Mouse (Mus musculus) ovary, postnatal 36 days (tissue): ENCODE measurements at regions not wholly inside any gene's neighbourhood (a gene's known extent, or its start where the extent isn't known, plus 50 kb on each side); places are given as distances from the start of the nearest gene placed in this dataset.

Source experiments
- DNase-seq: peaks from one replicate; pipeline ENCODE4 v3.0.0; 2022; ENCODE audit warnings: low spot score, mixed read lengths

DNA sequence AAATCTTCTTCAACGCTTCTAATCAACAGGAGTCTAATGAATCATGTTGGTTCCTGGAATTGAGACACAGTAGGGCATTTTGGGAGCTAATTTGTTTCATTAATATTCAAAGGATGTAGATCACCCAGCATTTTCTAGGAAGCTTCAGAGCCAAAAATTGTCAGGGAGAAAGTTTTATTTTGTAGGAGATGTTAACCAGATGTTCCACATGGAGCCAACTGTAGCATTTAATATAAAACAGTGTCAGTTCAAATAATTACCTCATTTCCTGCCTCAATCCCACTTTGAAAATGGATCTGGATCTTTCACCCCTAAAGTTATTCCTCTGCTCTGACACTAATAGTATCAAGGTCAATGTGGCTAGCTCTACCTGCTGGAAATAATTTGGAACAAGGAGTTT, 389.6 kb upstream of the Lmcd1 start:
- DNase-seq: no peak

DNA sequence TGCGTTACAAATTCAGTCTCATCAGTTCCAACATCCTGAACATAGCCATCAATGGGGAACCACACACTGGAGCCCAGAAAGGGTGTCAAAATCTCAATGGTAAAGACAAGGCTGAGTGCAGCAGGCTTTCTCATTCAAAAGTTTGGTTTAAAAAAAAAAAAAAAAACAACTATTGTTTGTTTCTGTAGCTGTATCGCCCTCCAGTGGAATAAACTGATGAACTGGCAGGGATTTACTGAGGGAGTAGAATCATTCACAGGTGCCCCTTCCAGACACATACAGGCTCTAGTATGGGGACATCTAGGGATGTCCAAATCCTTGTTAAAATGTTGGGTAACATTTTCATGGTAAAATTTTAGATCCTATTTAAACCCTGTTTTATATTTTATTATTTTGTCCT, 361.6 kb upstream of the Lmcd1 start:
- DNase-seq: no peak

DNA sequence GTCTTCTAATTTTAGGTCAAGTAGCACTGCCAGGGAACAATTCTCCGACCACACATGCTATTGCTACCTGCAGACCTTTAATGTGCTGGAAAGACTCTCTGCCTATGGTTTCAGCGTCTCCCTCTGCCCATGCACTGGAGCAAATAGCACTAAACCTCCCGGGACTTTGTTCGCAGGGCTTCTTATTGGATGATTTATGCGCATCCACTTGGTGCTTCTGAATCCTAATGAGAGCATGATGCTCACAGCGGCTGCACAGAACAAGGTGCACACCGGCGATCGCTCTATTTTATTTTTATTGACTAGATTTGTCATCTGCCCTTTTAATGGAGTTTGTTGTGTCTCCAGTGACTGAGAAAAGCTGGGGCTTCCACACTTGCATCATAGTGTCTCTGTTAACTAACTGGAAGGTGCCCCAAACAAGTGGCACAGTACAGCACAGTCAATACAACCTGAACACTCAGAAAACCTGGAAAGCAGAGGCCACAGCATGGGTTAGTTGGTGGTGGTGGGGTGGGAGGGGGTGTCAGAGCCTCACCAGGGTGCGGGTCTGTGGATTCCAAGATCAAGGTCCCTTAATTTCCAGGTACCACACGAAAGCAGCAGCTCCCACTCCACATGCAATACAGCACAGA, 359.7 kb upstream of the Lmcd1 start:
- no peak for DNase-seq

DNA sequence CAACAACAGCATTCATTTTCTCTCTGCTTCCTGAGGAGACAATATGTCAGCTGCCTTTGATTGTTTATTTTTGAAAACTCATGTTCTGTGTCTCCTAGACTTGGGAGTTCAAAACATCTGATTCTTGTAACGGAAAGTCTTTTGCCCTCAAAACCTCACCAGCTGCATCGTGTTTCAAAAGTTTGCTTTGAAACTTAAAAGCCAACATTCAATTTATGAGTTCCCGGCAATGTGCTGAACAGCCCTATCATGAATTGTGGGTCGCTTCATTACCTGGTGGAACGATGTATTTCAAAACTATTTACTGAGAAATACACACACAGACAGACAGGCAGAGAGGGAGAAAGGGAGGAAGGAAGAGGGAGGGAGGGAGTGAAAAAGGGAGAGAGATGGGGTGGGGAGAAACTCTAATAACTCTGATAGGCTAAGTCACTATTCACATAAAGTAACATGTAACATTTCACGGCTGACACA, 356.3 kb upstream of the Lmcd1 start:
- DNase-seq: no peak

DNA sequence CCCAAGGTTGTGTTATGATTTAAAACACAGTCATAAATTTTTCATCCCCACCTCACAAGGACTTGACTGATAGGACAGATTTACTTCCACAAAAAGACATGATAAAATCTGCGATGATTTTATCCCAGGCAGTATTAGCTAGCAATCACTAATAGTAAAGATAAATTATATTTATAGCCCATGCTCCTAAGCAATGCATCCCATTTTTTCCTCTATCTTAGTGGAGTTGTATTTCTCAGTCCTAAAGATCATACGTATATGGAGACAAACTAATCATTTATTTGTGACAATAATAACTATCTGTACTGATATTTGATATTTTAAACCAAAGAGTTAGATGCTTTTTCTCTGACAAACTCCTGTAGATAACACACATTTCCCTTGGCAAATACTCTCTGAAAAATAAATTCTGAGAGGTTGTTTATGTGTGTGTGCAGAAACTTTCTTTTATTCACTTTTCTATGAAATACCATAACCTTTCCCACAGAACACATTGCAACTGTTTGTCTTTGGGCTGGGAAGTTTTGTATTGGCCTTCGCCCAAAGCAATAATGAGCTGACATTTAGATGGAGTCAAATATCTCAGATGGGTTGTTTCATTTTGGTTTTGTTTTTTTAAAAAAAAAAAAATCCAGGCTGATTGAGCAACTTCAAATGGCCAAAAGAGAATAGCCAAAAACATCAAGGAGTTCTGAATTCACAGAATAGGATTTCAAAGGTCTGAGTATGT, 355.5 kb upstream of the Lmcd1 start:
- DNase-seq: no peak

DNA sequence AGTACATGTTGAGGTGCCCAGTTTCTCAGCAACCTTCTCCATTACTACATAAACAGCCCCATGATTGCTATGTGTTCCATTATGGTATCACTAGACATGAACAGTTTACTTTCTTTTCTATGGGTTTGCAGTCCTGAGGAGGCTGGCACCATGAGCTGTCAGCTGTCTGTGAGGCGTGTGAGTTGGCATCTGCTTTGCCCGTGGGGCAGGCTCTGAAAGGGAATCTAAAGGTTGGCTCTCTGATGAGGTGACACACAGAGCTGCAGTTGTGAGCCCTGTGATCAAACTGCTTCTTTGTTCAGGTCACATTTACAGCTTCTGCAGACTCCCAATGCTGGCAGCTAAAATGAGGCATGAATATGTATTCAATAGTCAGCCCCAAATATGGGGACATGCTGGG, 341.0 kb upstream of the Lmcd1 start:
- no peak for DNase-seq

DNA sequence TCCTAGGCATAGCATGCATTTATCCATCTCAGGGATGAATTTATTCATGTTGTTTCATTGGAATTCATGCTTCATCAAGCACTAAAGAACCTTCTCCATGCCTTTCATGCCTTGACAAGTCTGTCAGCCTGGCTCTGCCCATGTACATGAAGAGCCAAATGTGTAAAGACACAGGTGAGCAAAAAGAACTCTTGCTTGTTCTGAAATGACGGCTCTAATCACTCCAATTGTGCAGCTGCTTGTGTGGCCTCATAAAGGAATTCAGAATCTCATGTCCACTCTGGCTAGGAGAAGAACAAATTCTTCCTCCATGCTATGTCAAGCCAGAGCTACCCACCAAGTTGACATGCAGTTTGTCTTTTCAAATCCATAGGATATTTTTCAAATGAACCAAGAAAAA, 319.2 kb upstream of the Lmcd1 start:
- DNase-seq: no peak

DNA sequence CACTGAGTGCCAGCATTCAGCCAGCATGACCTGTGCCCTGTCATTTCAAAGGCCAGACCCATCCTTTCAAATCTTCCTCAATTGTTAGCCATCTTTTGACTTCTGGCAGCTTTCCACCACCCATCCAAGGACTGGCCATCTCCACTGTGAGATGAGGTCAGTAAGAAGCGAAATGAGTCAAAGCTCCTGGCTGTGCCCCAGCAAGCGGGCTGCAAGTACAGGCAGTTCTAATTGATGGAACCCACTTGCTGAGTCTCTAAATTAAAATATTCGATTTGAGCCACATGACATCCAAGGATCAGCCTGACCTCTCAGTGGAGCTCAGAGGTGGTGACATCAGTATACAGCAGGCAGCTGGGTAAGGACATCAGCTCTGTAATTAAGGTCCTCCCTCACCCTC, 307.8 kb upstream of the Lmcd1 start:
- DNase-seq: peak; percentile 4

DNA sequence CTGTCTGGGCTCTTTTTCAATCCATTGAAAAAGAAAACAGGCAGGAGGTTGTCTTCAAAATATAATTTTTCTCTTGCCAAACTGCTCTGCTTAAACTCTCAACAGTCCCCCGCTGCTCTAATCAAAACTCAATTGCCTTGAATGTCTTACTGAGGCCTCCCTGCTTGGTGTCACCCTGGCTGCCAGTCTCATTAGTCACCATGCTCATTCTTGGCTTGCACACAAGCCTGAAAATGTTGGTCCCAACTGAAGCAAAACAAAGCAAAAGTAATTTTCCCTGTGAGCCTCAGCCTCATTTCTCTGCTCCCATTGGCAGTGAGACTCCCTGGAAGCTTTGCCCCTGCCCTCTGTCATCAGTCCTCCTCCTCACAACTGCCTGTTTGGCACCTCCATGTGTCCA, 288.1 kb upstream of the Lmcd1 start:
- DNase-seq: no peak

DNA sequence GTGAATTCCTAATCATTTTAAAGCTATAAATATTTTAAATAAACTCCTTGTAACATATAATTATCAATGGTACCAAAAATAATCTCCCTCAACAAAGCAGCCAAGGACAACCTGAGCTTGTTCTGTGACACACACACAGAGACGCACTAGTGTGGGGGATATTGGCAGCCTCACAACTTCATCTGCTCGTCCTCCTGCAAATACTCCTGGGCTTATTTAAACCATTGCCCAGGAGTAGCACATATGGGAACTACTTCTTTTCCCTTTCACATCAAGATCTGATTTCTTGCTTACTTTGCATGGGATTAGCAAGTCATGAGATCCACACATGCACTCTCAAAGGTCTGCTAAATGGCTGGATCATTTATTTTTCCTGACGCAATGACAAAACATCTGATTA, 277.7 kb upstream of the Lmcd1 start:
- no peak for DNase-seq

DNA sequence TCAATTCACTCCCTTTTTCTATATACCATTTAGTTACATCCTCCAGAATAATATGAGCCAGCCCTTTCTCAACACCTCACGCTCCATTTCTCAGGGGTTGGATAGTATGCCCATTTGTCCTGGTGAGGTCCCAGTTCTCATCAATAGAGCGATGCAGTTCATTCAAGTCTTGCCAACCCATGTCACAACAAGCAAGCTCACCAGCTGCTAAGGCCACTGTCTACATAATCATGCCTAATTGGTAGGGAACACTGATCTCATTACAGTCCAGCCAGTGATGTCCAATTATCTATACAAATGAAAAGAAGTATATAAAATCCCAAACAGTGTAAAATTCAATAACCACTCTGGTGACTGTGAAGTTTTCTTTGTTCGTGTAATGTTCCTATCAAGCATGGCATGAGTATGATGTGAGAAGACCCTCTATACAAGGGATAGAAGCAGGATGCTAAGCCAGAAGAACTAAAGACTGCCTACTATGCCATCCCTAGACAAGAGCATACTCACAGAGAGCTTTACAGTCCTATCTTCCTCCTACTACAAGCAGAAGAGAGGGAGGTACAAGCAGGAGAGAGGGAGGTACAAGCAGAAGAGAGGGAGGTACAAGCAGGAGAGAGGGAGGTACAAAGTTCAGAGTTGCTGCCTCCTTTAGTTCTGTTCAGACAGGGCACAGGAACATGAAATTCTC, 269.6 kb upstream of the Lmcd1 start:
- DNase-seq: no peak

DNA sequence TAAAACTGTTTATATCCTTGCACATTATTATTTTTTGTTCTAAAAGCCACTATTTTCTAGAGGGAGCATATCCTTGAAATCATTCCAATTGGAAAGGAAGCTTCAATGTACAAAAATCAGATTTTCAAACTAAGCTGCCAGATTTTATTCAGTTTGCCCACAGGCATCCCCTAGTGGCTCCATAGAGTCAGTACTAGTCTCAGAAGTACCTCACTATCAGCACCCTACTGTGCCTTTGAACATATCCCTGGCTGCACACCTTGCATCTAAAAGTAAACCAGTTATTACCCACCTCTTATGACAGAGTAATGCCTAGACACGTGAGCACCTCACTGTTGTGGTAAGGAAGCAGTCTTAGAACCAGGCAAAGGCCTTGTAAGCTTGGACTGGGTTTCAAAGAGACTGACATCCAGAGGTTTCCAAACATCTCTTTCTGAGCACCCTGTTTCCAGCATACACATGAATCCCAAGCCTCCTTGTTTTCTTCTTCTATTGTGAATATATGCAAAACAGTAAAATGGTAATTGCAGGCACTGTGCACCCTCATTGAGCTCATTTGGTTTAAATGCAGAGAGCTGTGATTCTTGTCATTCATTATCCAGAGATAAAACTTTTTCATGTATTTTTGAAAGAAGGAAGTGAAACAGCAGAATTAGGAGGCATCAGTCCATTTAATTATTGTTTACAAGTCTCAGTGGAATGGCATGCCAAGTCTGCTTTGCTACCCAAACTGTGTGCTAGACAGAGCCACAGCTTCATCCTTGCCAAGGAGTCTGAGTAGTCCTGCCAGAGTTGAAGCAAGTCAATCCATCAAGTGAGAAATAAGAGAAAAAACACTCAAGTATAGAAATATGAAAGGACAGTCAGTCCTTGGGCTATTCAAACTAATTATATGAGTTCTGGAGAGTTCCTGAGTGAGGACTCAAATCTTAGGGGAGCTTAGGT, 247.0 kb upstream of the Lmcd1 start:
- DNase-seq: no peak

DNA sequence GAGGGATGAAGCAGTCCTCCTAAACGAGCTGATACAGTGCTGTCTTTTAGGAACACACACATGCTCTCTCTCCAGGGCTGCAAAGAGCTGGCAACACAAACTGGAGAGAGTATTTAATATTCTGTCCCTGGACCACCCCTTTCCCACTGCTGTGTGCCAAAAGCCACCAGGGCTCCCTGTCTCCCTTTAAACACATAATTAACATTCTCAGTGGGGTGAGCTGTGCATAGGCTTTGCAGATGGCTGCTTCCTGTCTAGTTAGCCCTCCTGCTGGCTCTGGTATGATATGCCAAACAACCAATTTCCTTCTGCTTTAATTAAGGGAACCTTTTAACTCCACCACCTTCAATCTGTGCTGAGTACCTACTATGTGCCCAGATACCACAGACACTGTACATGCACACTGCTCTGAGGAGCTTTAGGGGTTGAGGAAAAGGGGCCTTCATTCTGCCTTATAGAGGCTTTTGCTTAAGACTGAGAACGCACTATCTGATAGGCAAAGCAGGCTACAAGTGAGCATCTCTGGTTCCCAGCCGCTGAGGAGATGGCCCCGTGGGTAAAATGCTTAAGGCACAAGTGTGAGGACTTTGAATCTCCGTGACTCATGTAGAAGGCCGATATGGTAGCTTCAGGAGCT, 222.9 kb upstream of the Lmcd1 start:
- DNase-seq: no peak

DNA sequence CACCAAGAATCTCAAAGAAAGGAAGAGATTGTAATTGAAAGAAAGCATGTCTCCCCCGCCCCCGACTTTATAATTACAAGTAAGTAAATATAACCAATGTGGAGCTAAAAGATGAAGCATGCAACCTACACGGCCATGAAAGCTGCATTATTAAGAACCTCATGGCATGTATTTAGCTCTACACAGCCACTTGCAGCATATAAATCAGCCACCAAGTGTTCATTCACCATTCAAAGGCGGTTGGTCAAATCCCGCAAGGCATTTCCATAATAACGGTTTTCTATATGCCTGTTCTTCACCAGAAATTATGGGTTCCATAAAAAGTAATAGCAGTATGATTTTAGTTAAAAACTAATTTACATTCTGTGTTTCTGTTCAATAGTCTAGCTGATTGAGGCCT, 221.4 kb upstream of the Lmcd1 start:
- DNase-seq: no peak

DNA sequence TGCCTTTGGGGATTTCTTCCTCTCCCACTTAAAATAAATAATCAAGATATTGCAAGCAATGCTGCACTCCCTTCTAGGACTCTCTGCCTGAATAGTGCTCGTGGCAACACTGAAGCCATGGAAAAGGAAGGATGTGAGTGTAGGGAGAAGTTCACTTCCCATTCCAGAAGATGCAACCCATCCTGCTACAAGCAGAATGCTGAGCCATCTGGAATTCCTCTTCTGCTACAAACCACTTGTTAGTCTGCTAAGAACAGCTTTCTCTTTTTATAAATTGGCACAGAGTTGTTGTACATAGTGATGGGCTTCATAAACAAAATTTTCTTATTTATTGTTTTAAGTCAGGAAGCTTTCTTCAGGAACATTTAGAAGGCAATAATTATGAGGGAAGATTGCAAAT, 215.7 kb upstream of the Lmcd1 start:
- DNase-seq: no peak

DNA sequence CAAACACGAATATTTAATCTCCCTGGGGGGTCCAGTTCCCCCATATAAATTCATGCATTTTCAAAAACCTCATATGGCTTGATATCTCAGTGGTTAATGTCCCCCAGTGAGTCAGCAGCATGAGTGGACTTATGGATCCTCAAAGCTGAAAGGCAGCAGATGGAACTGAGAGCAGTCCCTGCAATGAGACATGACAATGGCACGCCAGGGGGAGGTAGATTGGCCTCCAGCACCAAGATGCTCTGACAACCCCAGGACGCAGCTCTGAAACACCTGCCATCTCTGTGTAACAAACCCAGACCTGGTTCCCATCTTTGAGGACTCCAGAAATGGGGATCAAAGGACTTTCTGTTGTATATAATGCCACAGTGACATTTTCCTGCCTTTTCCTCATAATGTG, 210.6 kb upstream of the Lmcd1 start:
- DNase-seq: no peak

DNA sequence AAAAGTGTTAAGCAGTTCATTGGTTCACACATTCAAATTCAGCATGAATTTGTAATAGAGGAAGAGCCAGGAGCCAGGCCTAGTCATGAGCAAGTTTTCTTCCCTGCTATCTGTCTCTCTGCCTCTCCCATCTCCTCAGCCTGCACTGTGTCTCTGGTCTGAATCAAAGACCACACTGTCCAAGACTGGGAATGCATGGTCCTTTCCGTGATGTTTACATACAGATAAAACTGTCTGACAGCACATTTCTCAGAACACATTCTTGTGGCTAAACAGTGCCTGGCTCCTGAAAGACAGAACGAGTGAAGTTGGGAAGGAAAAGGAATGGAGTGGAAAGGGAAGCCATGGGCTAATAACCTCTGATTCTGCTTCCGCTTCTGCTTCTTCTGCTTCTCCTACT, 183.0 kb upstream of the Lmcd1 start:
- DNase-seq: no peak

DNA sequence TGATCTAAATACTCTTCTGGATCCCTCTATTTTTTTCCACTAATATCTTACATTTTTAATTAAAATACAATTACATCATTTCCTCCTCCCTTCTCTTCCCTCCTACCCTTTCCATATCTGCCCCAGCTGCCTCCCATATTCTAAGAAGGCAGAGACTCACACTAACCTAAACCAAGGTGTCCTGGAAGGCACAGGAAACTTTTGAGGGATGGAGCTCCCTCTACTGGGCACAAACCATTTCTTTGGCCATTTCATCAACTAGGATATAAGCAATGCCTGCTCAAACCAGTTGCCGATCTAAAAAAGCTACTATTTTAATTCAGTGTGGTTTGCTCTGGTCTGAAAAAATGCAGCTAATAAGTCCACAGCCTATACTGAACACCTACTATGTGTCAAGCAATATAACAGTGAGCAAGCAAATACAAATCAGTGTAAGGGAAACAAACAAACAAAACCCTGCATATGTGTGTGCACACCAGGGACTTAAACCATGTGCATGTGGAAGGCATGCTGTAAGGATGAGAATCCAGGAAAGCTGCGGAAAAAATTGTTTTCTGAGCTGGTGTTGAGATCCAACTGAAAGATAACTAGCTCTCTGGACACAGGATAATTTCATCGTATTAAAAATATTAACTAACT, 182.3 kb upstream of the Lmcd1 start:
- no peak for DNase-seq

DNA sequence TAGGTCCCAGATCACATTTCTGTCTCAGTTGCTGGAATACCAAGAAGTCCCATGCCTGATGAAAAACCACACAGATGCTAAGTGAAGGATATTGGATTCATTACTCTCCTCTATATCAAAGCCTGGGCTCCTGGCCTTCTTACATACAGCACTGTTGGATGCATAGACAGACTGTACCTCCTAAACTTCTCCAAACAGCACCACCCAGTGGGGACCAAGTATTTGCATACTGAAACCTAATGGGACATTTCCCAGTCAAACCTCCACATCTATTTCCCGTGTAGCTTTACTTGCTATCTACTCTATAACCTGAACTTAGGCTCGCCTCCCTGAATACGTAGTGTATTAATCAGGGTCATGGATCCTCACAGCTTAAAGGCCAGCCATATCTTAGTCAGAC, 180.3 kb upstream of the Lmcd1 start:
- DNase-seq: no peak

DNA sequence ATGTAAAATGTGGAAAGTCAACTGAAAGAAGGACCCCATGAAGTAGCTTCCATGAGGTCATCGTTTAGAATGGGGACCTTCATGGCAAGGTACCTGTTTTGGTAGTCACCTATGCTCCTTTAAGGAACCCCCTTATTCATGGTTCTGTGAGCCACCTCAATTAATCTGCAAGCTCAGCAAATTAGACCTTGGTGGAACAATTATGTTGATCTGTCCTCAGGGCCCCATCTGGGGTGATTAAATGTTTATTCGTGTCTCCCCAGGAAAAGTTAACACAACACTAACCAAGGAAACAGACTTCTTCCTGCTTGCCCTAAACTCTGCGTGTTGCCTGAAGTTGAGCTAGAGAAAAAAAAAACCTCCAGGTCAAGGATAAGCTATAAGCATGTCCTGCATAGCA, 175.9 kb upstream of the Lmcd1 start:
- DNase-seq: no peak

DNA sequence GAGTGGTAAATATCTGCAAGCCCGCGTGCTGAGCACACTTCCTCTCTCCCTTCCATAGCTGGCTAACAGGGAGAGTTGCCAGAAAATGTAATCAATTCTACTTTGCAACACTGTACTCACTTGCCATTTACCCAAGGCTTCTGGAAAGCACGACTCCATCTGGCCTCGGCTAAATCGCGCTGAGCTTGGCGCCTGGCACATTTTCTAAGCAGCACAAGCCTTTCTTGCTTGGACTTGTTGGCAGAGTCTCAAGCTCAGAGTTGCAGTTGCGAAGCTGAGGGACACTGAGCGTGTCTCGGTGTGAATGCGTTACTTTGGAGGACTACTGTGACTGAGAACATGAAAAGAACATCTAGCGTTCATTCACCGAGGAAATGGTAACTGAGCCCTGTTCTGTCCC, 164.9 kb upstream of the Lmcd1 start:
- DNase-seq: peak; percentile 8
